Mouse (Mus musculus) cerebellum, adult 9-10 months (tissue): ENCODE data around the gene Slit2.

Source experiments
- DNase-seq: peaks from one replicate; pipeline ENCODE4 v3.0.0; 2022

Slit2 gene

GRCm38 (mm10) chr5:48058612-48059011 lies 75.7 kb downstream of the Slit2 start:
- DNase-seq, result no peak

GRCm38 (mm10) chr5:48060715-48061114 lies 77.8 kb downstream of the Slit2 start:
- DNase-seq, result no peak

GRCm38 (mm10) chr5:48078730-48079129 lies 95.8 kb downstream of the Slit2 start:
- no peak for DNase-seq

GRCm38 (mm10) chr5:48081223-48081881 lies 98.4 kb downstream of the Slit2 start:
- no peak for DNase-seq

- no peak for DNase-seq
Observed at GRCm38 (mm10) chr5:48113400-48113799, 130.5 kb downstream of the Slit2 start.

- no peak for DNase-seq
Observed at GRCm38 (mm10) chr5:48114969-48115537, 132.1 kb downstream of the Slit2 start.

- DNase-seq, result no peak
Observed at GRCm38 (mm10) chr5:48122651-48123050, 139.7 kb downstream of the Slit2 start.

- peak; percentile 11 for DNase-seq
Observed at GRCm38 (mm10) chr5:48125770-48126423, 143.0 kb downstream of the Slit2 start.

GRCm38 (mm10) chr5:48129981-48130380 lies 147.0 kb downstream of the Slit2 start:
- DNase-seq, result no peak

- peak; percentile 6 for DNase-seq
Observed at GRCm38 (mm10) chr5:48136571-48136970, 153.6 kb downstream of the Slit2 start.

GRCm38 (mm10) chr5:48138849-48139487 lies 156.0 kb downstream of the Slit2 start:
- DNase-seq, result no peak

- DNase-seq, result no peak
Observed at GRCm38 (mm10) chr5:48139488-48139862, 156.5 kb downstream of the Slit2 start.

GRCm38 (mm10) chr5:48146082-48146481 lies 163.1 kb downstream of the Slit2 start:
- DNase-seq, result no peak

GRCm38 (mm10) chr5:48160829-48161228 lies 177.9 kb downstream of the Slit2 start:
- no peak for DNase-seq

- DNase-seq, result no peak
Observed at GRCm38 (mm10) chr5:48181646-48182302, 198.8 kb downstream of the Slit2 start.

GRCm38 (mm10) chr5:48184358-48184757 lies 201.4 kb downstream of the Slit2 start:
- no peak for DNase-seq

- DNase-seq, result no peak
Observed at GRCm38 (mm10) chr5:48187819-48188218, 204.9 kb downstream of the Slit2 start.

GRCm38 (mm10) chr5:48199380-48199779 lies 216.4 kb downstream of the Slit2 start:
- DNase-seq, result no peak

GRCm38 (mm10) chr5:48215248-48215647 lies 232.3 kb downstream of the Slit2 start:
- no peak for DNase-seq

- no peak for DNase-seq
Observed at GRCm38 (mm10) chr5:48219624-48220155, 236.8 kb downstream of the Slit2 start.

GRCm38 (mm10) chr5:48225500-48225899 lies 242.6 kb downstream of the Slit2 start:
- no peak for DNase-seq

- no peak for DNase-seq
Observed at GRCm38 (mm10) chr5:48230430-48231080, 247.6 kb downstream of the Slit2 start.
